Mouse (Mus musculus) heart, postnatal 0 days (tissue): ENCODE measurements at regions not wholly inside any gene's neighbourhood (a gene's known extent, or its start where the extent isn't known, plus 50 kb on each side); places are given as distances from the start of the nearest gene placed in this dataset.

Source experiments
- CTCF ChIP-seq: IDR thresholded peaks from 2 replicates; pipeline ENCODE4 v1.5.1; 2016; ENCODE audit warnings: antibody characterized with exemption, control low read depth, low read depth
- EP300 ChIP-seq: IDR thresholded peaks from 2 replicates; pipeline ENCODE4 v1.6.1; 2016; ENCODE audit warnings: antibody characterized with exemption, low read depth

DNA sequence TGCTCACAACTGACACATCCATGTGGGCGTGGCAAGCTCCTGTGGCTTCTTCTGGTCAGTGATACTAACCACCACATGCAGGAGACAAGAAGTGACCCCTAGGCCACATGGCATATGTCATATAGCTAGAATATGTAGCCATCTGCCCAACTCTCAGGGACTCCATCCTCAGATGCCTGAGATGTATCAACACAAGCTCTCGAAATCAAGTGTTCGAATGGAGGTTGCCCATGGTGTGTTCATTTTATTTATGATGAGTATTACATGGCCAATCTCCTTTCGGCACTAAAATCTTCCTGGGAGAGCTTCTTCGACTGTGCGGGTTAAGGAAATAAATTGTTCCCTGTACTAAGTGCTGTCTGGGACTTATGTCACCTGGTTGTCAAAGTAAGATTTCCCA lies 138.8 kb upstream of the Rtl1 start:
- TF ChIP-seq CTCF (no peak), EP300 (no peak)
